Mouse (Mus musculus) lung, postnatal 14 days (tissue): ENCODE results near the gene Hspb6.
A peak's percentile ranks its signal among the peaks of the same experiment; 100 is the strongest.

ENCODE experiments used
- DNase-seq: peaks from one replicate; pipeline ENCODE4 v3.0.0; 2021

Hspb6 gene

DNA sequence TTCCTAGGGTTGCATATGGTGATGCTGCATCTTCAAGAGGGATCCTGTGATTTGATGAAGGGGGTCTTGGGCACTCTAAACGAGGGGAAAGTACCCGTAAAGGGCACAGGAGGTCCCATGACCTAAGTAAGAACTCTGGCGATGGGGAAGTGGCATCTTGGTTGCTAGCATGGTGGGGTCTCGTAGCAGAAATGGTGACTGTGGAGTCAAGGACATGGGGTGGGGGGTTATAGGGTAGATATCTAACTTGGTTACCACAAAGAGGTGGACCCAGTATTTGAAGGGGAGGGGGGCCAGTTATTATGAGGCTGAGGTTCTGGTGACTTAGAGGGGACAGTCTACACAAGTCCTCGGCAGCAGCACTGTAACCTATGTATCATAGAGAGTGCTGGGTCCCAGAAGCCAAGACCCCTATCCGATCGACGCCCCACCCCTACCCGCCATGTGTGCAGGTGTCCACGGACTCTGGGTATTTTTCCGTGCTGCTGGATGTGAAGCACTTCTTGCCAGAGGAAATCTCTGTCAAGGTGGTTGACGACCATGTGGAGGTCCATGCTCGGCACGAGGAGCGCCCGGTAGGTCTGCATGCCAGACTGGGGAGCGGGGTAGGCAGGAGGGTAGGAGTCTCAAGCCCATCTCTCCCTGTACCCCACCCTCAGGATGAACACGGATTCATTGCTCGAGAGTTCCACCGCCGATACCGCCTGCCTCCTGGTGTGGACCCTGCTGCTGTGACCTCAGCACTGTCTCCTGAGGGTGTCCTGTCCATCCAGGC is 2.0 kb downstream of the Hspb6 start:
- no peak for DNase-seq

DNA sequence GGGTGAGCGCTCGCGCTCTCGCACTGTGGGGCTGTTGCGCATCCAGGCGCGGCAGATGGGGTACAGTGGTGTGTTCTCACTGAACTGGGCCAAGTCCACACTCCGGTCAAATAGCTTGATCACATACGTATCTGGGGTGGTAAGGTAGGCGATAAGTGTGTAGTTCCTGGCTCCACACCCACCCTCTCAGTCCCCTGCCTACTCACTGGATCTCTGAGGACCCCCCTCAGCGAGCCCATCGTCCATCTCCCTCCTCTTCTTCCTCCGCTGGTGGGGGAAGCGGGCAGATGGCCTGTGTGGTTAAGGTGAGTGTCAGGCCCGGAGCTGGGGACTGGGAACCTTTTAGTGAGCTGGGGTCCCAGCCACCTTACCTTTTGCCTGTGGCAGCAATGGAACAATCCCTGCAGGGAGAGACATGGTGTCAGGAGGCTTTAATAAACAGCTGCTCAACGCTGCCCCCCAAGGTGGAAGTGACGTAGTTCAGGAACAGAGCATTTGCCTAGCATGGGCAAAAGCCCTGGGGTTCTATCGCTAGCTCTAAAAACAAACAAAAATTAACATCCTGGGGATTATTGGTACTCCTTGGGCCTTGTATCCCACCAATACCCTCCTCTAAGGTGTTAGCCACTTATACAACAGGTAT is 5.0 kb downstream of the Hspb6 start:
- no peak for DNase-seq

DNA sequence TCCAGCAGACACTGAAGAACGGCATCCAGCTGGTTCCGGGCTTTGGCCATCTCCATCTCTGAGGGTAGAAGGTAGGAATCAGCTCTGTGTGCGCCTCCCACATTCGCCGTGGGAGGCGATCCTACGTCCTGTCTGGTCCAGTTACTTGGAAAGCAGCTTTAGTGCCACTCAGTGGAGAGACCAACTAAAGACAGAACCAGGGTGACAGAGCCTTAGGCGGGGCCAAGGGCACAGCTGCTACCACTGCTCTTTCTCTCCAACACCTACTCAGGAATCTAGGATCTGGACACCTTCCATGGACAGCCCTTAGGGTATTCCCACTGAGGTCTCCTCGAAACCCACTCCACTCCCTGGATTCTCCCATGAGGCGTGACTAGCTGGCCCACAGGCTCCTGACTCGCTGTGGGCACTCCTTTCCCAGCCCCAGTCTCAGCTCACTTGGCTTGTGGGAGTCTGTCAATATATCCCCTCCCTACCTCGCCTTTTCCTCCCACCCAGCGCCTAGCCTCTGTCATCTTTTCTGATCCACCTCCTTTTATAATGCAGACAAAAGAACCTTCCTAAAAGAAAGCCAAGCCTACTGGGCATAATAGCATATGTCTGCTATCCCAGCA is 6.0 kb downstream of the Hspb6 start:
- DNase-seq: no peak

DNA sequence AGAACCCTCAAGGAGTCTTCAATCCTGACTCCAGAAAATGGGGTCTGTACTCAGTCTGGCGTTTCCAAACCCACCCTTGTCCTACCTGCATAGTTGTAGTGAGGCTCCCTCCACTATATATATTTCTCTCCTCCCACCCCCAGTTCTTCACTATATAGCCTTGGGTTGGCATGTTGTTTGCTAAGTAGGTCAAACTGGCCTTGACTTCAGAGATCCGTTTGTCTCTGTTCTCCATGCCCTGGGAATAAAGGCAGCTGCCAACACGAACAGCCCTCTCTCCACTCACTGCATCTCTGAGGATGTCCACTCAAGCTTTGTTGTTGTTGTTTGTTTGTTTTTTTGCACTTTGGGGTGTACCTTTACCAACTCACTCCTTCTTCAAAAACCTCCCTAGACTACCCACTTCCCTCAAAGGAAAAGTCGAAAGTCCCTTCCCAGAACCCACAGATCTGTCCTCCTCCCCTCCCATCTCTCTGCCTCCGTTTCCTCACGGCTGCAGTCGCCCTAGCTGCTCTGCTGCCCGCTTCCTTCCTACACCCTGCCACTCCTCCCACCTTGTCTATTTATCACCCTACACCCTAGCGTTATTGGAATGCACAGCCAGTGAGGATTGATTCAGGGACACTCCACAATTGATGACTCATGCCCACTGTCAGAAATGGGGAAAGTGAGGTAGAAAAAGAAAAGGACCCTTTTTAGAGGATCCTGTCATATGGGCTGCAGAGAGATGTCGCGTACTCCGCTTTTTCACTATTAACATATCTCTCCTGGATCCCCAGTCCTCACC is 6.9 kb downstream of the Hspb6 start:
- DNase-seq: no peak

DNA sequence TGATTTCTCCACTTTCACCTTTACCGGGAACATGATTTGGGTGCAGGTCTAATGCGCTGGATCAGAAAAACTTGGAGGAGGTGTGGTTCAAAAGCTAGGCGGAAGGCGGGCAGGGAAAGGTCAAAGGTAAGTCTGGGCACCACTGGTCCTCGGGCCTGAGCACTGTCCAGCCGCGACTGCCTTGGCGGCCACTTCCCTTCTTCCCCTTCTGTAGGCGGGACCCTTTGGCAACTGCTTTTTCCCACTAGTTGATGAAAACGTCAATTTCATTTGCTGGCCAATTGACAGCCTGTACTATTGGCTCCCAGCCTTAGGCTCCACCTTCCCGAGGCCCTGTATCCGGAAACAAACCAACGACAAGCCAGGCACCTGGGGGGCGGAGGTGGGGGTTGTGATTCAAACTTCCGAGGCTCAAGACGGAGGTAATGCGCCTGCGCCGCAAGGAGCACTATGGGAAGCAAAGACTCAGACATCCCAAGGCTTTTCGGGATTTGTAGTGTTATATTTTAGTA is 7.5 kb downstream of the Hspb6 start, which contains the start of gene Lin37:
Gene Lin37 (minus strand): TSS at position 396 of the 512 bp plus-strand sequence.
- DNase-seq: peak; percentile 95

DNA sequence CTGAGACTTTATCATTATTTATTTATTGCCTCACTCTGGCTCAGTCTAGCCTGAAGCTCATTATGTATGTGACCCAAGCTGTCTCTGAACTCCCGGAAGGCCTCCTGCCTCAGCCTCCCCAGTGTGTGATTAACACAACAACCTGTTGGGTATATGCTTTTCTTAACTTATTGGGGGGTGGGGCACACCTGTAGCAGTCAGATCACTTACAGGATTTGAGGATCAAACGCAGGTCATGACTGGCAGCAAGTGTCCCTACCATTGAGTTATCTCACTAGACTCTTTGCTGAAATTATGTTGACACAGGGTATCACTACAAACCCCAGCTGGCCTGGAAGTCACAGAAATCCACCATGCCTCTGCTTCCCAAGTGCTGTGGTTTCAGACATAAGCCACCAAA is 8.3 kb downstream of the Hspb6 start:
- DNase-seq: no peak

DNA sequence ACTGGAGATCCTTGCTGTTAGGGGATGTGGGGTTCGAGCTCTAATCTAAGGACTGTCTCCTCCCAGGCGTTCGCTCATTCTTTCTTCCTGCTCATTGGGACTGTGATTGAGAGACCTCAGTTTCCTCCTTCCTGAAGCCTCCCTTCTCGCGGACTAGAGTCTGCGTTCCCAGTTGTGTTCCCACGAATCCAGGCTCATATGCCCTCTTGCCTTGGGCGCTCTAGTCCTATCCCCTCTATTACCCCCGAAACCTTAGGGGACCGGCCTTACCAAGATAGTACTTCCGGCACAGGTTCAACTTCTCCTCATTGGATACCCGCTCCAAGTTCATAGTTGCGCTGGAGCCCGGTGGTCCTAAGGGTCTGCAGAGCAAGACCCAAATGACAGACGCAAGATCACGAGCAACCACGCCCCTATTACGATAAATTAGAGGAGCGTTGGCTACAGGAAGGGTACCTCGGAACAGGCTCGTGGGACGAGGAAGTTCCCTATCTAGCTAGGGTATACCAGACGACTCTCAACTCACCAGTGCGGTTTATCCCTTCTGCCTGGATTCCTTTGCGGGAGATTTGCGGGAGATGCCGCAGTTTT is 10.6 kb downstream of the Hspb6 start:
- no peak for DNase-seq

DNA sequence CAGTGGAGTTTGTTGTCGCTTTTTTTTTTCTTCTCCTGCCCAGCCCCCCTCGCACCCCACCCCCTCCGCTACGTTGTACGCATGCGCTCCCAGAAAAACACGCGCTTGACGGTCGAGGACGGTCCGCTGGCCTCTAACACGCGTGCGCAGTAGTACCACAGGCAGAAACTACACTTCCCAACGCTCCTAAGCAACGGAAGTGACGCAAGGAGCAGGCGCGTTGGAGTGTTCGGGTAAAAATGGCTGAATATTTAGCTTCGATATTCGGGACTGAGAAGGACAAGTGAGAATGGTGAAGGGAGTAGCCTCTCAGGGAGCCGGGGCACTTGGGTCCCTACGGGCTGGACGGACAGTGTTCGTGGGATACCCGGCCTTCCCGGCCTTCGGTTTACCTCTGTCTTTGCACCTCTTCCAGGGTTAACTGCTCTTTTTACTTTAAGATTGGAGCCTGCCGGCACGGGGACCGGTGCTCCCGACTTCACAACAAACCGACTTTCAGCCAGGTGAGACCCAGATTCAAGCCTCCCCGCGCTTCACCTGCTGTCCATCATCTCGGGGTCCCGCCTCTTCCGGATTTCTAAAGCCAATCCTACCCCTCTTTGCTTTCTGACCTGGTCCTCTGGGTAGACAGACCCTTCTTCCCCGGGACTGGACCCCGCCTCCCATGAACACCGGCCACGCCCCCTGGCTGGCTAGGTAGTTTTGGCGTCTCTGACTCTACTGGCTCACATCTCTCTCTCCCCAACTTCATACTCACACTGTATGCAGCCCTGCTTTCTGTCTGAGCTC is 11.3 kb downstream of the Hspb6 start, which contains the start of the genes U2af1l4, Gm49396 and Psenen:
Gene U2af1l4 (plus strand): TSS at position 185 of the 789 bp plus-strand sequence.
Gene Gm49396 (plus strand): TSS at position 228 of the 789 bp plus-strand sequence.
Gene Psenen (minus strand): TSS at position 511 of the 789 bp plus-strand sequence.
- peak; percentile 98 for DNase-seq

DNA sequence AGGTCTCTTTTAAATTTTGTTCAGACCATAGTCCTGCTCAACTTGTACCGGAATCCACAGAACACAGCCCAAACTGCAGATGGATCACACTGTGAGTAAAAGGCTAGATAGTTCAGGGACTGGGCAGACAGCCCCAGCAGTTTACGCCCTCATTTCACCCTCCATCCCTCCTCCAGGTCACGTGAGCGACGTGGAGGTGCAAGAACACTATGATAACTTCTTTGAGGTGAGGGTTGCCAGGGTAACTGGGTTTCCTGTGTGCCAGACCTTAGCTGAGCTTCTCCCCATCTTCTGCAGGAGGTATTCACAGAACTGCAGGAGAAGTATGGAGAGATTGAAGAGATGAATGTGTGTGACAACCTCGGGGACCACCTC is 11.9 kb downstream of the Hspb6 start:
- no peak for DNase-seq

DNA sequence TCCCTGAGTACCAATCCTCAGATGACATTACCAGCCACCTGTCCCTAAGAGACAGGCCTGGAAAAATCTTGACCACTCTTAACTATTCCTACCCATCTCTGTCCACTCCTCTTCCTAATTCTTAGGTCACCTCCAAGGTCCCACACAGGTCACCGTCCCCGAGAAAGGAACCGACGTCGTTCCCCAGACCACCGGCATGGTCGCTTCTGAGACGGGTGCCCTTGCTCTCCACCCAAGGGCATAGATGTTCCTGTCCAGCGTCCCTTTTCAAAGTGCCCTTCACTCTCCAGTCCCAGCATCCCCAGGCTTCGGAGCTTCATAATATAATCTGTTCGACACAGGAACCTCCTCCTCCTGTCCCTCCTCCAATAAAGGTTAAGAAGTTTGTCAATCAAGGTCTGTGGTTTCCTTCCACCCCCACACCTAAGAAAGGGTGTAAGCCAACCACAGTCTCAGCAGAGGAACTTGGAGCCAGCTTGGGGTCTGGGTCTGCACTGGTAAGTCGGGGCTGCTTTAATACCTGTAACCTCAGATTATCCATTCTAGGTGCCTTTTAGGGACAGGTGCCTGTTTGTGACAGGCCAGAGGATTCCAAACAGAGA is 13.1 kb downstream of the Hspb6 start, which contains the start of gene Igflr1:
Gene Igflr1 (plus strand): TSS at position 458 of the 602 bp plus-strand sequence.
- DNase-seq: no peak

DNA sequence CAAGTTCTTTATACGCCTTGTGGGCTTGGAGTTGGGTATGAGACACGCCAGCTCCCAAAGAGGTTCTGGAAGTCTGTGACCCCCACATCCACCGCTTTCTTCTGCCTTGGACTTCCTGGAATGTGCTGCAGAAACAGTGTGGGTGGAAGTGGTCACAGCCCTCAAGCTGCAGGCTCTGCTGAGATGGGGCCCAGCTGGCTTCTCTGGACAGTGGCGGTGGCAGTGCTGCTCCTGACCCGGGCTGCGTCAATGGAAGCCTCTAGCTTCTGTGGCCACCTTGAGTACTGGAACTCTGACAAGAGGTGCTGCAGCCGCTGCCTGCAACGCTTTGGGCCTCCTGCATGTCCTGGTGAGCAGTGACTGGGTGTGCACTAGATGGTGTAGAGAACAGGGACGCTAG is 14.1 kb downstream of the Hspb6 start:
- DNase-seq: no peak

DNA sequence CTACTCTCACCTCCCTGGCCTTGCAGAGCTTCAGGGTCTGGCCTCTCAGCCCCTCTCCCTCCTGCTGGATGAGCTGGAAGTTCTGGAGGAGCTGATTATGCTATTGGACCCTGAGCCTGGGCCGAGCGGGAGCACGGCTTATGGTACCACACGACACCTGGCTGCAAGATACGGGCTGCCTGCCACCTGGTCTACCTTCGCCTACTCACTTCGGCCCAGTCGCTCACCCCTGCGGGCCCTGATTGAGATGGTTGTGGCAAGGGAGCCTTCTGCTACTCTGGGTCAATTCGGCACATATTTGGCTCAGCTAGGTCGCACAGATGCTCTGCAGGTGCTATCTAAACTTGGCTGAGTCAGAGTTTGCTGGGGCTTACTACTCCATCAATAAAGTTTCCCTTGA is 15.6 kb downstream of the Hspb6 start:
- no peak for DNase-seq

DNA sequence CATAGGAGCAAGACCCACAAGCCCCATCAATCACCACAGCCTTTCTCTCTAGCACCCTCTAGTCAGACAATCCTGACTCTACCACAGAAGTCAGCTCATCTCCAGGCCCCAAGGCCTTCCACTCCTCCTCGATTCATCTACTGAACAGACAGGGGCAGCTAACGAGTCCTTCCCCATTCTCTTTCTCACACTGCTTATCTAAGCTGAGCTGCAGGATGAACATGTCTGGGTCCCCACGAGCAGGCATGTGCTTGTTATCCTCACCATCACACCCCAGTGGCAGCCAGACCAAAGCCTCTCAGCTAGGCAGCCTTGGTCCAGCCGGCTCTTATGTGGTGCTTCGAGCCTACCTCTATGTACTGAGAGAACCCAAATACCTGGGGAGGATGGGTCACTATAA is 20.4 kb downstream of the Hspb6 start:
- DNase-seq: no peak

DNA sequence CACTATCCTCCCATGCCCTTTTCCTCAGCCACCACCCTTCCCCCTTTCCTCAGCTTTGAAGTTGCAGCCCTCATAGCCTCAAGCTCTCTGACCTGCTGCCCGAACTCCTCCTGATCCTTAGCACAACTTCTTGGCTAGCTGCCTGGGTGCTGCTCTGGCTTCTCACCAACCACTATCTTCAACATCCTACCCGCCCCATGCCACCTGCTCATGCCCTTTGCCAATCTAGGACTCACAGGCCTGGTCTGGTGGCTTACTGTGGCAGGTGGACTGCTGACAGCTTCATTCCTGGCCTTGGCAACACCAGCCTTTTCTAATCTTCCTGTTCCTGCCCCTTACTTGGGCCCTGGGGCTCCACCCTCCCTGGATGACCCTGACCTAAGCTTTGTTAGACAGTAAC is 21.0 kb downstream of the Hspb6 start:
- no peak for DNase-seq

DNA sequence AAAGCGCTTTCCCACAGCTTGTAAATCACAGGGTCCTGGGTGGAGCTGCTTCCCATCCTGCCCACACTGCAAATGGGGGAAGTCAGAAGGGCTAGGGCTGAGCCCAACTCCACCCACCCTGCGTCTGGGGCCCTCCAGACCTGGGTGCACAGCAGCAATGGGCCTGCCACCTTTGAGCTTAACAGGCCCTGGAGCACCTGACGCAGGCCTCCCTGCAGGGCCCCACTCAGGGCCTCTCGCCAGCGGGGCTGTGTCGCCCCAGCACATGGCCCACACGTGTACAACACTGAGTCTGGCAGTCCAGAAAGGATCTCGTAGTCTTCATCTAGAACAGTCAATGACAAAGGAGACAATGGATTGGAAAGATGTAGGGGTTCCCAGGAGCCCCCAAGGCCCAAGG is 28.0 kb downstream of the Hspb6 start:
- DNase-seq: no peak

DNA sequence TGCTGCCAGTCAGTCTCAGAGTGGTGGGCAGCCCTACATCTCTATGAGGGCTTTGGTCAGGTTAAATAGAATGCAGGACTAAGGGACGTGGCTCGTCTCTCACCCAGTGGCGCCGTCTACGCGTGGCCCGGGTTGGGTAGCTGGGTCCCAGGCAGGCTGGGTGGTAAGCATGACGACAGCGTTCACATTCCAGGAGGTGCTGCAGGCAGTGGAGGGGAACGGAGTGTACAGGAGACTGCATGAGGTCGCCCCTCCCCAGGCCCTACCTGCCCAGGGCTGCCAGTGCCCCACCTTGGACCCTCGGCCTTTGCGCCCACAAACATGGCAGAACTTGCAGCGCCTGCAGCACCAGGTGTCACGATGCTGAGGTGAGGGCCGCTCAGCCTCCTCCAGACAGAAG is 29.6 kb downstream of the Hspb6 start:
- DNase-seq: no peak

DNA sequence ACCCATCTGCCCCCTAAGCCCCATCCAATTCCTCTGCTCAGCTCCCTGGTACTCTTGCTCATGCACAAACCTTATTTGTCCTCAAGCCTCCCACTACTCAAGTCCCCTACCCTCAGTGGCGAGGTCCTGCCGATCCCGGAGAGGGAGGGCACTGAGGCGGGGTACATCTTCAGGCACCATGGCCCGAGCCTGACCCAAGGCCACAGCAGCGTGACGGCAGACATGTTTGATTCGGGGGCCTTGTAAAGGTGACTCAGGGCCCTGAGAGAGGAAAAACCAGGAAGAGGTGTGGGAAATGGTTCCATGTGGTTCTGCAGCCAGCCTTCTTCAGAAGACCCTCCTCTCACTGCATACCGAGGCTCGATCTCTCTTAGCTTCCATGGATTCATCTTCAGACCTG is 32.4 kb downstream of the Hspb6 start:
- no peak for DNase-seq

DNA sequence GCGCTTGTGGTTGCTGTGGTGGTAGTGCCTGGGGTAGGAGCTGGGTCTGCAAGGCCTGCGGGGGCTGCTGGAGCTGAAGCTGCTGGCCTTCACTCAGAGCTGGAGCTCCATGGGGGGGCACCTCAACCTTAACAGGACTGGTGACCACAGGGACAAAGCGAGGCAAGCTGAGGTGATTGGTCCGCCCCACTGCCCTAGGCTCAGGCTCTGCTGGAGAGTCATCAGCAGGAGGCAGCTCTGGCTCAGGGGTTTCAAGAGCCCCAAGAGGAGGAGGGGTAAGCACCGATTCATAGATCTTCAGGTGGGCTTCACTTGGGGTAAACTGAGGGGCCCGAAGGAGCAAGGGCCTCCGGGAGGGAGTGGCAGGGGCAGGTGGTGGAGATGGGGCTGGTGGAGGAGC is 33.2 kb downstream of the Hspb6 start:
- DNase-seq: no peak

DNA sequence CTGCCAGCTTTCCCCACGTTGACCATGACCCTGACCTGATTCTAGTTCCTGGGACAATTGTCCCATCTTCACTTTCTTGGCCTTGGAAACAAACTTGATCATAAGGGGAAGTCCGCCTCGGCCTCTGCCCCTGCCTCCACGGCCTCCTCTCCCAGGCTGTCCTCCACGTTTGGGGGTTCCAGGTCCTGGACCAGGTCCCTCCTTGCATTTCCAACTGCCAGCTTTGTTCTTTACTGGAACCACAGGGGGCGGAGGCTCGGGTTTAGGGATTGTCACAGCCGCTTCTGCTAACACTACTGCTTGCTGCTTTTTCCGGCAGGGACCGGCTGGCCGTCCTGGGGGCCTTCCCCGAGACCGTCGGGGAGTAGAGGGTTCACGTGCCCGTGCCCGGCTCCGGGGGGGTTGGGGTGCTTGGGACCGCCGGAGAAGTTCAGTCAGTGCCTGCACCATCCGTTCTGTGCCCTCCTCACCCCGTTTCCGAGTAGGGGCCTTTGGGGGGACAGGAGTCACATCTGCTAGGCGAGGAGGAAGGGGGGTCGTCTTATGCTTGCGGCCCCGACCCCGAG is 34.6 kb downstream of the Hspb6 start:
- no peak for DNase-seq

DNA sequence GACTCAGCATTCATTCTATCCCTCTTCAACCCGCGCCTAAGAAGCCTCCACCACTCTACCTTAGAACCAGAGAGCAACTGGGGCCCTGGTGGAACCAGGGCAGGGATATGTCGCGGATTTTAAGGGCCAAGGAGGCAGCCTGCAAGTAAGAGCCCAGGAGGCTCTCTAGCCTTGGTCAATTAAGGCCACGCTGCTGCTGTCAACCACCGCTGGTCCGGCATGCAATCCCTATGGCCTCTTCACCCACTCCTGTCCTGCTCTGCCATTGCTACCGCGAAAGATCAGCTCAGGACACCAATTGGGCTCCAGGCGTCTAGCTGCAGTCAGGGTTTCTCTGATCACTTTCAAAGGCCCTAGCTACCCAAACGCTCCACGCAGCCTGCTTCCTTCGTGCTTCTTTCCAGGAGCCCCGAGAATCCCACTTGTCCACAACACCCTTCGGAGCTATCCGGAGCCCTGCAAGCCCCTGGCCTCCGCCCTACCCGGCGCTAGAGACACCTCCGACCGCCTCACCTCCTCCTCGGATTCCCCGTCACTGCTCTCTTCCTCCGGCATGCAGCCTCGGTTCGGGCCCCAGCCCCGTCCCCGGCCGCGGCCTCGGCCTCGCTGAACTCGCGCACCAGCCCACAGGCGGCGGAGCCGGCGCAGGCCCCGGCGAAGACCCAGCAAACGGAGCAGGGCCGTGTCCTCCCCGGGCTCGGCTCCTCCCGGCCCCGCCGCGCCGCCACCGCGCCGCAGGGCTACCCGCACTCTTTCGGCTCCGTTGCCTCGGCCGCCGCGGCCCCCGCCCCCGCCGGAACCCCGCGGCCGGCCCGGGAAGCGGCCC is 36.1 kb downstream of the Hspb6 start:
- peak; percentile 37 for DNase-seq
